Comparison of ENCODE assay signal across 20 mouse cellular contexts in the genomic region with DNA sequence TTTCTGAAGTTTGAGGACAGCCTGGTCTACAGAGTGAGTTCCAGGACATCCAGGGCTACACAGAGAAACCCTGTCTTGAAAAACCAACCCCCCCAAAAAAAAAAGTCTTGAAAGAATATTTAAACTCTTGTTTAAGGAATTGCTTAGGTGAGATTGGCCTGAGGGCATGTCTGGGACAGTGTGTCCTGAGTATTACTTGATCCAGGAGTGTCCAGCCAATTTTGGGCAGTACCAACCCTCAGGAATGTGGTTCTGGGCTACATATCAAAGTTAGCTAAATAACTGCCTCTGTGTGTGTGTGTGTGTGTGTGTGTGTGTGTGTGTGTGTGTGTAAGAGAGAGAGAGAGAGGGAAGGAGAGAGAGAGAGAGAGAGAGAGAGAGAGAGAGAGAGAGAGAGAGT. TPM values are rescaled to one million over a fixed set of nuclear protein-coding genes. Genes with fewer than 3 reads are reported as not detected.
DNase-seq lines count a peak whose midpoint lies in the region; ATAC-seq and TF ChIP-seq lines count a peak whose summit lies in the region.
"Not testable (repeated sequence)": the region's sequence is repeated elsewhere in the genome, so short reads cannot be mapped to it uniquely, and the experiment has no call there.
"Had no signal": no experiment of that assay in that cellular context is flagged by ENCODE, and none has a peak within 500 bp of the region (broad histone marks: within the 10 kb centered on the region; RNA-seq: fewer than 3 reads in every experiment).

No protein-coding gene starts in this region.

- not testable (repeated sequence) for H3K4me1 ChIP-seq in lung, postnatal 0 days (ENCODE audit: insufficient read depth, low read depth, low read length)

- not testable (repeated sequence) for TF ChIP-seq CTCF in lung, postnatal 0 days (IDR thresholded peaks at IDR 0.05)

- H3K27me3 ChIP-seq in lung, postnatal 0 days (replicated peaks; ENCODE audit: insufficient read depth, low read length), result not testable (repeated sequence)

- not testable (repeated sequence) for H3K9ac ChIP-seq in lung, postnatal 0 days (replicated peaks; ENCODE audit: low read depth)

- H3K4me2 ChIP-seq in lung, postnatal 0 days (replicated peaks; ENCODE audit: low read depth, low read length), result not testable (repeated sequence)

- not testable (repeated sequence) for ATAC-seq in lung, postnatal 0 days

- peak; percentile 11 for DNase-seq in NIH3T3 (ENCODE audit: low read depth)
- DNase-seq in gastrocnemius, adult 18-20 months (ENCODE audit: low spot score), result peak; percentile 38
- peak; percentile 19 for DNase-seq in kidney, adult 11 months
- peak; percentile 30 for DNase-seq in kidney, adult 9 months
- DNase-seq in kidney, postnatal 36 days, result peak; percentile 27 to 60
- not testable (repeated sequence) for DNase-seq in lung, postnatal 0 days (ENCODE audit: low spot score)
- DNase-seq in lung, postnatal 36 days, result peak; percentile 71

- not testable (repeated sequence) for H3K36me3 ChIP-seq in lung, postnatal 0 days (ENCODE audit: insufficient read depth, low read length)

- not testable (repeated sequence) for H3K4me3 ChIP-seq in lung, postnatal 0 days (ENCODE audit: low read depth, low read length)

- H3K9me3 ChIP-seq in lung, postnatal 0 days (ENCODE audit: low read length), result not testable (repeated sequence)

- not testable (repeated sequence) for H3K27ac ChIP-seq in lung, postnatal 0 days (ENCODE audit: low read length)

- TF ChIP-seq EP300 in lung, postnatal 0 days (IDR thresholded peaks at IDR 0.05), result 0 out of 2 replicates have a peak, but pooled peaks have one; percentile 9

RNA-seq across cellular contexts. Expression of gene Slc15a5, which starts 6.7 kb away (rescaled TPM):
- 10 to 100 TPM in 1 of 2 experiments, under 1 TPM in 1; 0.73 to 14.0 TPM for total RNA-seq in gastrocnemius, adult 18-20 months (2021)
- polyA plus RNA-seq in lung, postnatal 0 days (2015; fragmentation: Nextera tagmentation; extraction: Ambion mirVana), result not detected in 2 replicates
- total RNA-seq: heart, adult 2 months; heart, postnatal 36 days; MEL had no signal
- polyA plus RNA-seq: C2C12; cerebellum, adult 2 months; embryonic facial prominence, embryonic 10.5 days; embryonic facial prominence, embryonic 14.5 days; forebrain, embryonic 11.5 days; forebrain, embryonic 15.5 days; heart, adult 2 months; heart, embryonic 12.5 days; heart, embryonic 16.5 days; hindbrain, embryonic 11.5 days; hindbrain, embryonic 15.5 days had no signal

RNA-seq across cellular contexts. Expression of gene Mgst1, which starts 53.7 kb away (rescaled TPM):
- 10 to 100 TPM; 23.7 to 75.9 TPM for total RNA-seq in gastrocnemius, adult 18-20 months (2021)
- polyA plus RNA-seq in lung, postnatal 0 days (2015; fragmentation: Nextera tagmentation; extraction: Ambion mirVana), result 1,075 and 1,107 TPM in 2 replicates
- total RNA-seq: MEL had no signal
